Mouse (Mus musculus) retina, embryonic 14.5 days (tissue): ENCODE measurements around the gene Cops3.
"Not testable (repeated sequence)": the region's sequence is repeated elsewhere in the genome, so short reads cannot be mapped to it uniquely, and the experiment has no call there.

Experiments used
- DNase-seq: peaks from one replicate; pipeline ENCODE4 v3.0.0-alpha.2; 2015; ENCODE audit warnings: low spot score

Cops3 gene

GRCm38 (mm10) chr11:59839459-59840126 is at the start of gene Cops3:
Gene Cops3 (minus strand): TSS chr11:59839838.
- peak; percentile 98 for DNase-seq

DNA sequence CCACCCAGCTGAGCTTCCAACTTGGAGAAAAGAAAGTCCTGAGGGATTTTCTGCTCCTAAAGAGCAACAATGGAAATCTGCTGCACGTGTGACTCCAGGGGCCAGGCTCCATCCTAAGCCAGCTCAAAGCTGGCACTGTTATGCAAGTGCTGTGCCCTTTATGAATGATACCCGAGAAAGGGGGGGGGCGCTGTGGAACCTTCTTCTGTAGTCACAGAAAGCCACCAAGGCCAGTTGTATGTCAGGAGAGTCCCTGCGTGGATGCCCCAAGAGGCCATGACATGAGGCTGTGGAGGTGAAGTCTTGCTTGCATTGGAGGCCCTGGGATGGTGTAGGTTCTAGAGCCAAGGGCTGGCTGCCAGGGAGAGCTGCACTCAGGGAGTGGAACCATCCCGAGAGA is 48.5 kb upstream of the Cops3 start:
- no peak for DNase-seq

DNA sequence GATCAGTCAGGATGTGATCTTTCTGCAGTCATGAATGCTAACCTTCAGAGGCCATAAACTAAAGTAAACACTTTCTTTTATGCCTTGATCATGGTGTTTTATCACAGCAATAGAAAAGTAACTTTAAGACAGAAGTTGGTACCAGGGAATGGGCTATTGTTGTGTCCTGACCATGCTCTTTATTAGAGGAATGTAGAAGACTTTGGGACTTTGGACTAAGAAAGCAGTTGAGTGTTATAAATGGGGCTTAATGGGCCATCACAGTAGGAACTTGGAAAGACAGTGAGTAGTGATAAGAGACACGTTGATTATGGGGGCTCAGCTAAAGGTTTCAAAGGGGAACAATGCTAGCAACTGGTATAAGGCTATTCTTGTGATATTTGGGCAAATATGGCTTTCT is 47.3 kb upstream of the Cops3 start:
- no peak for DNase-seq

- peak; percentile 27 for DNase-seq
Measured at GRCm38 (mm10) chr11:59885217-59885986, 45.8 kb upstream of the Cops3 start.

DNA sequence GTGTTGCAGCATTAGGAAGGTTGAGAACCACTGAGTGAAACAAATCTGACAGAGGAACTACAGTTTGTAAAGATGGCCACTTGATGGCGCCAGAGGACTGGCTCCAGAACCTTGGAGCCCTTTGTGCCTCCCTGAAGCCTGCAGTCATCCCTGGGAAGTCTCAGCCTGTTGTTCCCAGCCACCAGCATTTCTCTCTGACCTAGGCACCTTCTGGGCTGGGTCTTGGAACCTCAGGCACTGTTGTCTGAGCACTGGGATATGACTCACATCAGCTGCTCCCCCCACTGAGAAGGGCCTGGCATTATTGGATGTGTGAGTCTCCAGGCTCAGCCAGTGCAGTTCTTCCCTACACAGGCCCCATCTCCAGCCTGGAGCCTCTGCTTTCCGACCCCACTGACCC is 40.4 kb upstream of the Cops3 start:
- peak; percentile 96 for DNase-seq

DNA sequence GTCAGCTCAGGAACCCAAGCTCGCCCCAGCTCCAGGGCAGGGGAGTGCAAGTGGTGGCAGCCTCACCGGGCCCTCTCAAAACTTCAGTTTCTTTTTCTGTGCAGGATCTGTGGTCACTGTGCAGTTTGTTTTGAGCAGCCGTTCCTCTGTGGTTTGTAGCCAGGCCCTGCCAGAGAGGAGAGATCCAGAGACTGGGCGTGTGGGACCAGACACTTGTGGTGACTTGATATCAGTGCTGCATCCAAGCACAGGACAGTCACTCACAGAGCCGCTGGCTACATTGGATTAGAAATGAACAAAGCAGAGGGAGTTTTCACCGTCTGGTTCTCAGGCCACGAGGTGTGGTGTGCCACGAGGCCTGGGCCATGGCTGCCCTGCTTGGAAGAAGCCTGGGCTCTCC is 32.5 kb upstream of the Cops3 start:
- no peak for DNase-seq

- DNase-seq: no peak
Measured at GRCm38 (mm10) chr11:59864316-59864715, 24.7 kb upstream of the Cops3 start.

- DNase-seq: no peak
Measured at GRCm38 (mm10) chr11:59860467-59860866, 20.8 kb upstream of the Cops3 start.

GRCm38 (mm10) chr11:59852865-59853264 is 13.2 kb upstream of the Cops3 start:
- DNase-seq: no peak

DNA sequence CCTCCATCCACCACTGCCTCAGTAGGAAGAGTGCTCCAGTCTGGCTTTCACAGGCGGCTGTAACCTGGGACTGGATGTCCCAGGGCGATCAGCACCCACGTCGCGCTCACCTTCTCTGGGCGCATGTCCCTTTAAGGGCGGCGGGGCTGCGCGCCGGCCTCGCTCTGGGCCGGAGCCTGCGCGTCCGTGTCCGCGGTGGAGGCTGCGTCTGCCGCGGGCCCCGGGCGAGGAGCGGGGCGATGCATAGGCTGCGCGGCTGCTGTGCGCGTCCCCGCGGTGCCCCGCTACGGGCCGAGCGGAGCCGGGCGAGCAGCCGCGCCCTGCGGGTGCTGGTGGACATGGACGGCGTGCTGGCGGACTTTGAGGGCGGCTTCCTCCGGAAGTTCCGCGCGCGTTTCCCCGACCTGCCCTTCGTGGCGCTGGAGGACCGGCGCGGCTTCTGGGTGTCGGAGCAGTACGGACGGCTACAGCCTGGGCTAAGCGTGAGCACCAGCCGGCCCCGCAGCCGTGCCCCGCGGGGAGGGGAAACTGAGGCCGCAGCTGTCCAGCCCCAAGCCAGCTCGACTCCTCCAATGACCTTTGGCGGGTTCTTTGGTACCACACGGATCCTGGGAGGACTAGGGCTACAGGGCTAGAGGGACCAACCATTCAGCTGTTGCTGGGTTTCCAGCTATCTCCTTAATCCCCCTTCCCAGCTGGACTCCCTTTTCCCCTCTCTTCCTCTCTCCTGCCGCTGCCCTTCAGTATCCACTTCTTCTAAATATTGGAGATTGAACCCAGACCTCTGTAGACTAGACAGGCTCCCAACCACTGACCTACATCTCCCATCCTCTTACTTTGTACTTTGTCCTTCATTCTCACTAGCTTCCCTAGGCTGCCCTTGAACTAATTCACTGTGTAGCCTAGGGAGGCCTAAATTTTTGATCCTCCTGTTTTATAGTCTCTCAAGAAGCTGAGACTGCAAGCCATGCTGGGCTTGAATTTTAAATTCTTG is 8.6 kb upstream of the Cops3 start:
- DNase-seq: peak; percentile 77

DNA sequence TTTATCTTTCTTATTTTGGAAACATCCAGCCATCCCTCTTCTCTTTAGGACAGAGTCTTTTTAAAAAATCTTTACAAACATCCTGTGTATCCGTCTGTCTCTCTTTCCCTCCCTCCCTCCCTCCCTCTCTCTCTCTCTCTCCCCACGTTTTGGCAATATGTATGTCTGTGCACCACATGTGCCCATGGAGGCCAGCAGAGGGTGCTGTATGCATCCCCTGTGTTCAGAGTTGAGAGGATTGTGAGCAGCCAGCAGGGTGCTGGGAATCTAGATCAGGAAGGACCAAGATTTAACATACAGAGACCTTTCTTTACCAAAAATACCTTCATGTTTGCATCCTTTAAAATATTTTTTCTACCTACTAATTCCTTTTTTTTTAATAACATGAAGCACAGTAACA is 7.5 kb upstream of the Cops3 start:
- DNase-seq: peak; percentile 68

DNA sequence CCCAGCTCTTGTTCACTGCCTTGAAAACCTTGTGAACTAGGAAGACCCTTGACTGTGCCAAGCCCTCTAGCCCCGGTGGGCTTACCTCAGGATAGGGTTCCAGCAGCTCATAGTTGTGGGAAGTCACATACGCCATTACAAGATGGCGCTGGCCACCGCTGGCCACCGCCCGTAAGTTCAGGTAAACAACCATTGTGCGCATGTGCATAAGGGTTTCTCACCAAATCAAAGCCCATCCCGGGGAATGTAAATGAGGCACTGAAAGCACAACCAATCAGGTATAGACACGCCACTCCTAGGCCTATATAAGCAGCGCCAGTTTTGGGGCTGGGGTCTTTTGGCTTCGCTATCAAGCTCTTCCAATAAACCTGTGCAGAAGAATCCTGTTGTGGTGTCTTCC is 6.7 kb upstream of the Cops3 start:
- DNase-seq: no peak

DNA sequence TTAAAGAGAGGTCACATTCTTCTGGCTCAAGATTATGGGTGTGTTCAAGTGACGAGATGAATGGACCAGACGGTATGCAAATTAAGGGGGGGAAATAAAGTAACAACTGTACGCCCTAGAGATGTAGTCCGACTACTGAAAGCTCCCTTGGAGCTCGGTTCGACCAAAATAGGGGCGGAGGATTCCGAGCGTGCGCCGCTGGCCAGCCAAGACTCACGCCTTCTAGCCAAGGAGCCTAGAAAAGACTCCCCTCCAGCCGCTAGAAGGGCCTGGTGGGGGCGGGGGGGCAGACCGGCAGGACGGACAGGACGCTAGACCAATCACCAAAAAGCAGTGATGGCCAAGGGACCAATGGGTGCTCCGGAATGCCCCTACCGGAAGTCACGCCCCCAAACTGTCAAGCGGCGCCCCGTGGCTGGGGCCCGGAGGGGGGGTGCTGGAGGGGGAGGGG is 605 bp downstream of the Cops3 start, which contains the start of gene Nt5m:
TSS of gene Nt5m (plus strand) at position 440 of the 451 bp plus-strand sequence.
- peak; percentile 95 for DNase-seq

- no peak for DNase-seq
Measured at GRCm38 (mm10) chr11:59838426-59838825, 1.2 kb downstream of the Cops3 start.

DNA sequence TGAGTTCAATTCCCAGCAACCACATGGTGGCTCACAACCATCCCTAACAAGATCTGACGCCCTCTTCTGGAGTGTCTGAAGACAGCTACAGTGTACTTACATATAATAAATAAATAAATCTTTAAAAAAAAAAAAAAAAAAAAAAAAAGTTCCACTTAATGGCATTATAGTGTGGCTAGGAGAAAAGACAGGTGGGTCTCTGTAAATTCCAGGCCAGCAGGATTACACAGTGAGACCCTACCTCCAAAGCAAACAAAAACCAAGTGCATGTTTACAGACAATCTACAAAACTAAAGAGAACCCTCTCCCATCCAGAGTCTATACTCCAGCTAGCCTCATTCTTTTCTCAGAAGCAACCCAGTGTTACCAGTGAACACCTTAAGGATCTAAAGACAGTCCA is 1.8 kb downstream of the Cops3 start:
- DNase-seq: not testable (repeated sequence)

GRCm38 (mm10) chr11:59821625-59822024 is 18.0 kb downstream of the Cops3 start:
- DNase-seq: no peak

DNA sequence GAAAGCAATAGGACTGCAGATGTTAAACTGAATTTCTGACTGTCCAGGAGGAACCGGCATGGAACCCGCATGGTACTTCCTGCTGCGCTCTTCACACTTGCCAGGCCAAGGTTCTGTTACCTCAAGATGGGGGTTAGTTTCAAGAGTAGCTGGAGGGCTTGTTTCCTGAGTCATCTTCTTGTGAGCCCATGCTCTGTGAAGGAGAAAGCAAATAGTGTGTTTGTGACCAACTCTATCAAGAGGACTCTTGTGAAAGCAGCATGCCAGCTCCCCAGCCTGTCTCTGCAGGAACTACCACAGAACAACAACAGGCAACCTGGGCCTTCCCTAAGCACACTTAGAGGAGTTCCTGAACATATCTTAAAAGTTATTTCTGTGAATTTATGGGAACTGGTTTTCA is 21.7 kb downstream of the Cops3 start:
- no peak for DNase-seq

- DNase-seq: no peak
Measured at GRCm38 (mm10) chr11:59815482-59816065, 24.1 kb downstream of the Cops3 start.

GRCm38 (mm10) chr11:59814936-59815335 is 24.7 kb downstream of the Cops3 start:
- no peak for DNase-seq

DNA sequence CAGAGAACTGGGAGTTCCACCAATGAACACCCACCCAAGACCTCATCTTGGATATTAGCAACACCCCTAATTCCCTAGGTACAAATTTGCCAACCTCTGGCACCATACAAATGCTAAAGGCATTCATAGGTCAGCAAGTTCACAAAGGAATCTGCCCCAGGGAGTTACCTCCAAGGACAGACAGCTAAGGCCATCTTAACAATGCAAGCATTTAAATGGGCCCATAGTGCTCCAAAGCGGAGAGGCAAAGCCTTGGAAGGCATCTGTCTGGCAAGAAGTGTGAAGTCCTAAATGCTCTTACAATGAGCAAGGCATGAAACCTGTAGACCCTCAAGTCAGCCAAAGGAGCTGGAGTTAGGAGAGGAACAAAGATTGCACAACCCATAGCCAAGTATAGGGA is 25.3 kb downstream of the Cops3 start:
- no peak for DNase-seq

DNA sequence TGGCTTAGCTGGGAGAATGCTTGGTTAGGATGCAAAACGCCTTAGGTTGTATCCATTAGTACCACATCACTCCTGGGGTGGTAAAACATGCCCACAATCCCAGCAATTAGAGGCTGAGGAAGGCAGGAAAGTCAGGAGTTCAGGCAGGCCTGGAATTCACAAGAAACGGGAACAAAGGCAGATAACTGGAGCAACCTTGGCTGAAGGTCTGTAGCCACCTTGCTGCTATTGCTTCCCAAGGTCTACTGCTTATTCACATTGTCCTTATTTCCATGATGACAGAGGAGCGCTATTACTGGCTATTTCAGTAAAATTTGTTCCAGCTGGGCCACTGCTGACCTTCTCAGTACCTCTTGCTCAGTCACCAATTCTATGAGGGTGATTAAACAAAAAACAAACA is 26.4 kb downstream of the Cops3 start:
- DNase-seq: no peak

GRCm38 (mm10) chr11:59811211-59811610 is 28.4 kb downstream of the Cops3 start:
- DNase-seq: peak; percentile 26
